Mouse (Mus musculus): ENCODE data around the gene Tbcel. TPM values are rescaled to one million over a fixed set of nuclear protein-coding genes. Genes with fewer than 3 reads are reported as not detected.

The Tbcel gene
- polyA plus RNA-seq, 1 experiment from 2014 or later = 6.1 TPM

DNA sequence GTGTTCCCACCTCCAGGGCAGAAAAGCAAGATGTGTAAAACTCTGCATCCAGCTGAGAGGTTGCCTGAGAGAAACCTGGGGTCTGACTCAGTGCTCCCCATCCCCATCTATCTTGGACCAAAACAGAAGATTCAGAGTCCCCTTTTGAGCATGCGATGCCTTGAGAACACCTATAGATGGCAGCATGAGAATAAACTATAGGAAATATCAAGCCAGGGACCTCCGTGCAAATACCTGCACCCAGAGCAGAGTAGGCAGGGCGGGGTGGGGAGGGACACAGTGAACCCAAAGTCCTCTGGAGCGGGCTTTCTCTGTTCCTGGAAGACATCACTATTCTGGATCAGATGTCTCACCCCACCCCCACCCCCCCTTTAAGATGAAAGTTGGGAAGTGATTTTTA lies 119.1 kb downstream of the Tbcel start:
- no peak overlapping the region for H3K4me3 ChIP-seq (replicated peaks; ENCODE audit: low read length)
- no peak overlapping the region for H3K27ac ChIP-seq
- no peaks in the 10 kb centered on the region for H3K36me3 ChIP-seq (replicated peaks; ENCODE audit: control insufficient read depth, insufficient read depth)
- H3K4me2 ChIP-seq (replicated peaks) = no peak overlapping the region
- no peak; the same call in 1 of the 2 replicates for ATAC-seq (ENCODE audit: low FRiP score)
- no peak overlapping the region for H3K9ac ChIP-seq
- H3K4me1 ChIP-seq (replicated peaks; ENCODE audit: control insufficient read depth, insufficient read depth, low read length) = peaks cover 7% of the 10 kb centered on the region; the same call in 1 of the 2 replicates
- no peaks in the 10 kb centered on the region for H3K27me3 ChIP-seq (ENCODE audit: control insufficient read depth, insufficient read depth, low read length)
- DNase-seq (ENCODE audit: low spot score) = peak; percentile 55
- H3K9me3 ChIP-seq (ENCODE audit: control insufficient read depth, low read length) = no peaks in the 10 kb centered on the region
- 51% methylated on average over 4 of the region's 4 CpGs for WGBS

DNA sequence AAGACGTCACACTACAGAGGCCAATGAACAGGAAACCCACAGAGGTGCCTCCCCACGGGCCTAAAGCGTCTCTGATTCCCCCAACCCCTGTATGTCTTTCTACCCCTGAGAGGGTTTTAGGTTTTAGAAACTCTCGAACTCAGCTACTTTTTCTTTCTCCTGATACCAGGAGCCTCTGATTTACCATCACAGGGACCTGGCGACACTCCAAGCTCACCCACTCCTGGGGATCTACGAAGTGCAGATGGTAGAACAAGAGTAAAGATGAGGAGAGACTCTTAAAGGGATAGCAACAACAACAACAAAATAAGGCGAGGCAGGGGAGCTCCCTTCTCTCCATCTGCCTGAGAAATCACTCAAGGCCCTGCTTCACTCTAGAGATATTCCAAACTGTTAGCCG lies 120.6 kb downstream of the Tbcel start:
- Histone ChIP-seq H3K36me3 (replicated peaks; ENCODE audit: control insufficient read depth, insufficient read depth) (no peaks in the 10 kb centered on the region), H3K9ac (no peak overlapping the region), H3K4me1 (replicated peaks; ENCODE audit: control insufficient read depth, insufficient read depth, low read length) (peaks cover 11% of the 10 kb centered on the region; the same call in 1 of the 2 replicates), H3K9me3 (ENCODE audit: control insufficient read depth, low read length) (no peaks in the 10 kb centered on the region), H3K4me3 (replicated peaks; ENCODE audit: low read length) (no peak overlapping the region), H3K27ac (no peak overlapping the region), H3K4me2 (replicated peaks) (no peak overlapping the region), H3K27me3 (ENCODE audit: control insufficient read depth, insufficient read depth, low read length) (no peaks in the 10 kb centered on the region)
- 71% methylated on average over 8 of the region's 8 CpGs for WGBS
- ATAC-seq (ENCODE audit: low FRiP score) = no peak
- no peak for DNase-seq (ENCODE audit: low spot score)

DNA sequence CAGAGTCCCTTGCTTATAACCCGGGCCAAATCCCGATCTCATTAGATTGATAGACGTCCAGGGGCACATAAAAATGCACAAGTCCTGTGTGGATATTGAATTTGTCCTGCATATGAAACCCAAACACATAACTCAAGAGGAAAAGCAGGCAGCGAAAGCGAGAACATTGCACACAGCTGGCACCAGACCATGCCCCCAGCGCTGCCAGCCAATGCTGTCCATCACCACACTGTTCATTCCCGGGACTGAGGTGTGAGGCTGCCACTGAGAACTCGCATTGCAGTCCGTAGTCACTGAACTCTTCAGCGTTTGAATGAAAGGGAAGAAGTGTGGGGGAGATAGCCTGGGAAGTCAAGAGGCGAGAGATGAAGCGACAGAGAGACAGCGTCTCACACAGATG lies 122.0 kb downstream of the Tbcel start:
- no peak overlapping the region for H3K4me2 ChIP-seq (replicated peaks)
- no peak for DNase-seq (ENCODE audit: low spot score)
- ATAC-seq (ENCODE audit: low FRiP score) = no peak
- H3K9me3 ChIP-seq (ENCODE audit: control insufficient read depth, low read length) = no peaks in the 10 kb centered on the region
- H3K27ac ChIP-seq = no peak overlapping the region
- H3K36me3 ChIP-seq (replicated peaks; ENCODE audit: control insufficient read depth, insufficient read depth) = no peaks in the 10 kb centered on the region
- 75% methylated on average over 13 of the region's 13 CpGs for WGBS
- no peaks in the 10 kb centered on the region for H3K27me3 ChIP-seq (ENCODE audit: control insufficient read depth, insufficient read depth, low read length)
- H3K9ac ChIP-seq = no peak overlapping the region
- H3K4me3 ChIP-seq (replicated peaks; ENCODE audit: low read length) = no peak overlapping the region
- H3K4me1 ChIP-seq (replicated peaks; ENCODE audit: control insufficient read depth, insufficient read depth, low read length) = peaks cover 7% of the 10 kb centered on the region; the same call in 1 of the 2 replicates

DNA sequence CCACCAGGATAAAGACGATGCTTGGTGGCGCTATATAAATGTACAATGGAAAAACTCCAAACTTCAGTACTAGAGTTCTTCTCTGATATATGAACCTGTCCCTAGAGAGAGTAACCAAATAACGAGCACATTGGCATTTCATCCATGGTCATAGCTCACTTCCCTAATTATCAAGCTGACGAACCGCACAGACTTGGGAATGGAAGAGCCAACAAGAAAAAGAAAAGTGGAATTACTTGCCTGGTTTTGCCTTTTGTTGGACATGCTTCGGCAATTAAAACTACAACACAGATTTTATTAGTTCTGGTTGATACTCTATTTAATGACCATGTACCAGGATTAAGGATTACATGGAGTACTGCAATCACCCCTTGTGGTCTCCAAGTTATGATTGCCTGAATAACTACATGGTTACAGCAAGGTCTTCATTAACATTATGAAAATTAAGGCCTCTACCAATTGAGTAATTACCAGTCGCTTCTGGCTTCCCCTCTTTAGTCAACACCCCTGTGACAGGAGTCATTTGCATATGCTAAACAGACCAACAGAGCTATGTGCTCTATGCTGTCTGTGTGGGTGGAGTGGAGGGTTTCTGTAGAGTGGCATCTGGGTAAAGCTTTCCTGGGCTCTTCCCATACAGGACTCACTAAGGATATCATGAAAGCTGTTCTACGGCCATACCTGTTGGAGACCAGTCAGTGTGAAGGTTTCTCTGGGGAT lies 124.8 kb downstream of the Tbcel start:
- Histone ChIP-seq H3K4me1 (replicated peaks; ENCODE audit: control insufficient read depth, insufficient read depth, low read length) (0 out of 2 replicates have a peak, but pooled peaks cover 4% of the 10 kb centered on the region), H3K4me2 (replicated peaks) (no peak overlapping the region), H3K9ac (no peak overlapping the region), H3K36me3 (replicated peaks; ENCODE audit: control insufficient read depth, insufficient read depth) (no peaks in the 10 kb centered on the region), H3K4me3 (replicated peaks; ENCODE audit: low read length) (no peak overlapping the region), H3K27me3 (ENCODE audit: control insufficient read depth, insufficient read depth, low read length) (no peaks in the 10 kb centered on the region), H3K9me3 (ENCODE audit: control insufficient read depth, low read length) (peaks cover 4% of the 10 kb centered on the region; the same call in 1 of the 2 replicates), H3K27ac (peak overlapping the region; percentile 7; the same call in 1 of the 2 replicates)
- WGBS = 53% methylated on average over 8 of the region's 8 CpGs
- DNase-seq (ENCODE audit: low spot score) (no peak), ATAC-seq (ENCODE audit: low FRiP score) (peak; percentile 57; the same call in 1 of the 2 replicates)

DNA sequence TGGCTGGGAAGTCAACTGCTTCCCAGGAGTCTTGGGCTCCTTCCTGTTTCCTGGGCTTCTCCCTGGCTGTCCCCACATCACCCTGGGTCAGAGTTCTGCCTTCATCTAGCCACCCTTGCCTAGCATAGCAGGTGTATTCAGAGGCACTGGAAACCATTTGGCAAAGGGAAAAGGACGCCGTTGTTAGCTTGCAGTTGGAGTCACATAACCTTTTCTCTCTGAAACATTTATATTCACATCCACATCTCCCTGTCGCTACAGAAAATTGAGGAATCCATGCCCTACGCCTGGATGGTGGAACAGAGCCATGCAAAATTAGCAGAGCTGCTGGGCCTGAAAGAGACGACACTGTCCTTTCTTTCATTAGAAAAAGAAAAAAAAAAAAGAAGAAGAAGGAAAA lies 125.5 kb downstream of the Tbcel start:
- peak overlapping the region; percentile 7; the same call in 1 of the 2 replicates for H3K27ac ChIP-seq
- 0 out of 2 replicates have a peak, but pooled peaks cover 4% of the 10 kb centered on the region for H3K4me1 ChIP-seq (replicated peaks; ENCODE audit: control insufficient read depth, insufficient read depth, low read length)
- no peaks in the 10 kb centered on the region for H3K36me3 ChIP-seq (replicated peaks; ENCODE audit: control insufficient read depth, insufficient read depth)
- peak; percentile 66; the same call in 1 of the 2 replicates for ATAC-seq (ENCODE audit: low FRiP score)
- no peak overlapping the region for H3K4me3 ChIP-seq (replicated peaks; ENCODE audit: low read length)
- no peak for DNase-seq (ENCODE audit: low spot score)
- no peak overlapping the region for H3K9ac ChIP-seq
- peaks cover 4% of the 10 kb centered on the region; the same call in 1 of the 2 replicates for H3K9me3 ChIP-seq (ENCODE audit: control insufficient read depth, low read length)
- H3K27me3 ChIP-seq (ENCODE audit: control insufficient read depth, insufficient read depth, low read length) = no peaks in the 10 kb centered on the region
- 29% methylated on average over 5 of the region's 5 CpGs for WGBS
- no peak overlapping the region for H3K4me2 ChIP-seq (replicated peaks)

DNA sequence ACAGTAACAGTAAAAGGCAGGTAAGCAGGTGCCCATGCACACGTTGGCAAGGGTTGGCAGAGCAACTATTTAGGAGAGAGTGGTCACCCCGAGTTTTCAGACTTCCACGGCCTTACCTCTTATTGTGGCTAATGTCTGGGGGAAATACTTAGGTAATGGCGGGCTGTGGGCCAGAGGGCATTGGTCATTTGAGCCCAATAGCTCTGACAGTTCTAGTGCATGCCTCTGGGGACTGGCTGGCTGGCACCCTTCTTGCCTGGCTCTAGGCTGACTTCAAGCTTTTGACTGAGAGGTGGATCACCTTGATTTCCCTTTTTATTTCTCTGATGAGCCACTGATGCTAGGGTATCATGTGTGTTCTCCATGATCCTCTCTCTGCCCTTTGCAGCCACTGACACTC lies 129.5 kb downstream of the Tbcel start:
- H3K27me3 ChIP-seq (ENCODE audit: control insufficient read depth, insufficient read depth, low read length) = no peaks in the 10 kb centered on the region
- no peak overlapping the region for H3K4me3 ChIP-seq (replicated peaks; ENCODE audit: low read length)
- H3K27ac ChIP-seq = no peak overlapping the region
- no peak overlapping the region for H3K4me2 ChIP-seq (replicated peaks)
- WGBS = 90% methylated on average over 4 of the region's 4 CpGs
- H3K4me1 ChIP-seq (replicated peaks; ENCODE audit: control insufficient read depth, insufficient read depth, low read length) = 0 out of 2 replicates have a peak, but pooled peaks cover under 1% of the 10 kb centered on the region
- DNase-seq (ENCODE audit: low spot score) (no peak), ATAC-seq (ENCODE audit: low FRiP score) (no peak)
- peaks cover 4% of the 10 kb centered on the region; the same call in 1 of the 2 replicates for H3K9me3 ChIP-seq (ENCODE audit: control insufficient read depth, low read length)
- no peak overlapping the region for H3K9ac ChIP-seq
- no peaks in the 10 kb centered on the region for H3K36me3 ChIP-seq (replicated peaks; ENCODE audit: control insufficient read depth, insufficient read depth)

- ATAC-seq (ENCODE audit: low FRiP score) (no peak), DNase-seq (ENCODE audit: low spot score) (no peak)
- Histone ChIP-seq H3K27me3 (ENCODE audit: control insufficient read depth, insufficient read depth, low read length) (no peaks in the 10 kb centered on the region), H3K9me3 (ENCODE audit: control insufficient read depth, low read length) (peaks cover 4% of the 10 kb centered on the region; the same call in 1 of the 2 replicates), H3K36me3 (replicated peaks; ENCODE audit: control insufficient read depth, insufficient read depth) (no peaks in the 10 kb centered on the region), H3K4me3 (replicated peaks; ENCODE audit: low read length) (no peak overlapping the region), H3K27ac (no peak overlapping the region), H3K9ac (no peak overlapping the region), H3K4me1 (replicated peaks; ENCODE audit: control insufficient read depth, insufficient read depth, low read length) (no peaks in the 10 kb centered on the region), H3K4me2 (replicated peaks) (no peak overlapping the region)
- 92% methylated on average over 15 of the region's 15 CpGs for WGBS
Measured at GRCm38 (mm10) chr9:42377656-42378055, 130.0 kb downstream of the Tbcel start.

- no peaks in the 10 kb centered on the region for H3K27me3 ChIP-seq (ENCODE audit: control insufficient read depth, insufficient read depth, low read length)
- no peaks in the 10 kb centered on the region for H3K9me3 ChIP-seq (ENCODE audit: control insufficient read depth, low read length)
- 84% methylated on average over 6 of the region's 6 CpGs for WGBS
- H3K27ac ChIP-seq = no peak overlapping the region
- no peaks in the 10 kb centered on the region for H3K36me3 ChIP-seq (replicated peaks; ENCODE audit: control insufficient read depth, insufficient read depth)
- no peak overlapping the region for H3K9ac ChIP-seq
- no peak for ATAC-seq (ENCODE audit: low FRiP score)
- H3K4me2 ChIP-seq (replicated peaks) = no peak overlapping the region
- H3K4me1 ChIP-seq (replicated peaks; ENCODE audit: control insufficient read depth, insufficient read depth, low read length) = no peaks in the 10 kb centered on the region
- no peak for DNase-seq (ENCODE audit: low spot score)
- H3K4me3 ChIP-seq (replicated peaks; ENCODE audit: low read length) = no peak overlapping the region
Measured at GRCm38 (mm10) chr9:42371670-42372368, 135.8 kb downstream of the Tbcel start.
